ENCODE assay signal across 7 mouse cellular contexts in genomic region chr4:94827429-94827828, GRCm38 (mm10).
DNase-seq lines count a peak whose midpoint lies in the region; ATAC-seq and TF ChIP-seq lines count a peak whose summit lies in the region.

No protein-coding gene starts in this region.

- DNase-seq in kidney, adult 2 months = no peak
- no peak for DNase-seq in kidney, adult 11 months
- peak; percentile 22 for DNase-seq in brain, adult 2 months (ENCODE audit: low read depth, low spot score)
- peak; percentile 70 for DNase-seq in lung, postnatal 0 days (ENCODE audit: low spot score)
- no peak for DNase-seq in layer of hippocampus, adult 18-20 months (ENCODE audit: low spot score in 2 of 2)
- DNase-seq in right cerebral cortex, postnatal 4 days = no peak

- TF ChIP-seq CTCF in kidney, adult 2 months (conservative IDR thresholded peaks at IDR 0.05; ENCODE audit: insufficient read depth, insufficient read length, low read depth, low read length) = 0 out of 2 replicates have a peak, but pooled peaks have one; percentile 21
- peak; percentile 1 for TF ChIP-seq CTCF in ES-Bruce4 (IDR thresholded peaks at IDR 0.05; ENCODE audit: low read depth, low read length)
- TF ChIP-seq CTCF in lung, postnatal 0 days (IDR thresholded peaks at IDR 0.05) = peak; percentile 64

- TF ChIP-seq POLR2A in kidney, adult 2 months (IDR thresholded peaks at IDR 0.05; ENCODE audit: low read depth, low read length) = no peak
- no peak for TF ChIP-seq POLR2A in ES-Bruce4 (IDR thresholded peaks at IDR 0.05; ENCODE audit: insufficient read depth, low read length)

- no peak overlapping the region for H3K4me3 ChIP-seq in kidney, adult 2 months (ENCODE audit: insufficient read depth, low read depth, low read length)
- H3K4me3 ChIP-seq in ES-Bruce4 (ENCODE audit: low read depth, low read length) = no peak overlapping the region
- no peak overlapping the region for H3K4me3 ChIP-seq in lung, postnatal 0 days (ENCODE audit: low read depth, low read length)

- H3K36me3 ChIP-seq in kidney, adult 2 months (ENCODE audit: control insufficient read depth, insufficient read depth, low read length) = no peaks in the 10 kb centered on the region
- H3K36me3 ChIP-seq in ES-Bruce4 (ENCODE audit: control insufficient read depth, insufficient read depth, low read length, poor library complexity, severe bottlenecking) = no peaks in the 10 kb centered on the region; the same call in 1 of the 2 replicates
- no peaks in the 10 kb centered on the region for H3K36me3 ChIP-seq in lung, postnatal 0 days (ENCODE audit: insufficient read depth, low read length)

- no peaks in the 10 kb centered on the region for H3K27me3 ChIP-seq in kidney, adult 2 months (replicated peaks; ENCODE audit: control insufficient read depth, insufficient read depth, low read length)
- no peaks in the 10 kb centered on the region for H3K27me3 ChIP-seq in ES-Bruce4 (ENCODE audit: control insufficient read depth, insufficient read depth, low read length, poor library complexity, severe bottlenecking)
- no peaks in the 10 kb centered on the region for H3K27me3 ChIP-seq in lung, postnatal 0 days (replicated peaks; ENCODE audit: insufficient read depth, low read length)

- no peaks in the 10 kb centered on the region for H3K9me3 ChIP-seq in ES-Bruce4 (replicated peaks; ENCODE audit: control insufficient read depth, insufficient read depth, low read length, poor library complexity, severe bottlenecking)
- H3K9me3 ChIP-seq in lung, postnatal 0 days (ENCODE audit: low read length) = no peaks in the 10 kb centered on the region

- WGBS in kidney, adult 2 months = 32% methylated on average over 5 of the region's 5 CpGs
- 28% methylated on average over 5 of the region's 5 CpGs for WGBS in lung, postnatal 0 days

- no peak overlapping the region for H3K9ac ChIP-seq in ES-Bruce4 (ENCODE audit: low read depth, poor library complexity, severe bottlenecking)
- no peak overlapping the region for H3K9ac ChIP-seq in lung, postnatal 0 days (replicated peaks; ENCODE audit: low read depth)

- no peak for TF ChIP-seq EP300 in ES-Bruce4 (IDR thresholded peaks at IDR 0.05; ENCODE audit: insufficient read depth, low read depth, low read length)
- no peak for TF ChIP-seq EP300 in lung, postnatal 0 days (IDR thresholded peaks at IDR 0.05)

- H3K4me1 ChIP-seq in kidney, adult 2 months (ENCODE audit: control insufficient read depth, insufficient read depth, low read length) = no peaks in the 10 kb centered on the region
- no peaks in the 10 kb centered on the region for H3K4me1 ChIP-seq in ES-Bruce4 (ENCODE audit: control insufficient read depth, insufficient read depth, low read length)
- H3K4me1 ChIP-seq in lung, postnatal 0 days (ENCODE audit: insufficient read depth, low read depth, low read length) = no peaks in the 10 kb centered on the region; the same call in 1 of the 2 replicates

- ATAC-seq in lung, postnatal 0 days = no peak

- H3K4me2 ChIP-seq in lung, postnatal 0 days (replicated peaks; ENCODE audit: low read depth, low read length) = 0 out of 2 replicates have a peak overlapping the region, but pooled peaks have one; percentile 15

- peak overlapping the region; percentile 47; the same call in 1 of the 2 replicates for H3K27ac ChIP-seq in kidney, adult 2 months (ENCODE audit: insufficient read depth, low read depth, low read length)
- H3K27ac ChIP-seq in ES-Bruce4 (ENCODE audit: insufficient read depth, low read length) = no peak overlapping the region
- no peak overlapping the region for H3K27ac ChIP-seq in lung, postnatal 0 days (ENCODE audit: low read length)

Comparison
In these comparisons a context has a peak if more than half of its experiments do, and no peak if none do; other contexts are left out.
1. DNase-seq: peak in brain, adult 2 months (single experiment) and lung, postnatal 0 days (single experiment); none in kidney, adult 2 months (single experiment), kidney, adult 11 months (single experiment), layer of hippocampus, adult 18-20 months (0 of 2) and right cerebral cortex, postnatal 4 days (single experiment).
2. CTCF ChIP-seq: peak in every context shown above with its lines; median percentile 64 in lung, postnatal 0 days; 21 in kidney, adult 2 months; 1 in ES-Bruce4.